Mouse (Mus musculus) embryonic fibroblast, embryonic 13.5 days (primary cell): ENCODE measurements around the gene Bcl2l12.

Experiments
- CTCF ChIP-seq: IDR thresholded peaks from 2 replicates; pipeline ENCODE4 v1.5.1; 2011; ENCODE audit warnings: mild to moderate bottlenecking, control low read depth, low read length, moderate library complexity, borderline replicate concordance; ENCODE audit not compliant: insufficient read depth
- POLR2A ChIP-seq: IDR thresholded peaks from 2 replicates; pipeline ENCODE4 v1.6.1; 2011; ENCODE audit warnings: low read depth, mild to moderate bottlenecking, control low read depth, low read length, moderate library complexity

GRCm38 (mm10) chr7:44965975-44966374, 32.5 kb downstream of the Bcl2l12 start:
- TF ChIP-seq CTCF = peak; percentile 30; the same call in 1 of the 2 replicates
- TF ChIP-seq POLR2A = no peak
